Mouse (Mus musculus): ENCODE results near the gene Cntn1. TPM values are rescaled to one million over a fixed set of nuclear protein-coding genes. Genes with fewer than 3 reads are reported as not detected.

The Cntn1 gene
- total and polyA plus RNA-seq, 3 experiments: 0.11 TPM; not detected in 2

- Histone ChIP-seq H3K27me3 (ENCODE audit: insufficient read depth, low read length) (no peaks in the 10 kb centered on the region), H3K4me3 (ENCODE audit: low read depth, low read length) (no peak overlapping the region), H3K9me3 (replicated peaks) (peaks cover 35% of the 10 kb centered on the region), H3K4me1 (ENCODE audit: insufficient read depth, low read depth, low read length) (no peaks in the 10 kb centered on the region), H3K36me3 (replicated peaks) (no peaks in the 10 kb centered on the region)
- DNase-seq (ENCODE audit: low spot score) (no peak), ATAC-seq (ENCODE audit: extremely low read depth, insufficient number of reproducible peaks, low FRiP score, poor library complexity, severe bottlenecking) (no peak)
- TF ChIP-seq POLR2AphosphoS5 (IDR thresholded peaks at IDR 0.05; ENCODE audit: insufficient replicate concordance, low read depth, low read length) (no peak), TAL1 (conservative IDR thresholded peaks at IDR 0.05; ENCODE audit: low read depth, low read length) (no peak), GATA2 (IDR thresholded peaks at IDR 0.05; ENCODE audit: borderline replicate concordance, low read depth, low read length) (no peak), CTCF (IDR thresholded peaks at IDR 0.05; ENCODE audit: low read depth, low read length) (no peak), GATA1 (IDR thresholded peaks at IDR 0.05; ENCODE audit: borderline replicate concordance, low read length) (no peak)
Observed at GRCm38 (mm10) chr15:92048031-92048430, 2.9 kb upstream of the Cntn1 start.

GRCm38 (mm10) chr15:92048531-92048930 is 2.4 kb upstream of the Cntn1 start:
- Histone ChIP-seq H3K36me3 (replicated peaks) (no peaks in the 10 kb centered on the region), H3K9me3 (replicated peaks) (peaks cover 35% of the 10 kb centered on the region), H3K27me3 (ENCODE audit: insufficient read depth, low read length) (no peaks in the 10 kb centered on the region), H3K4me1 (ENCODE audit: insufficient read depth, low read depth, low read length) (no peaks in the 10 kb centered on the region), H3K4me3 (ENCODE audit: low read depth, low read length) (no peak overlapping the region)
- TF ChIP-seq CTCF (IDR thresholded peaks at IDR 0.05; ENCODE audit: low read depth, low read length): no peak
- no peak for TF ChIP-seq GATA1 (IDR thresholded peaks at IDR 0.05; ENCODE audit: borderline replicate concordance, low read length)
- TF ChIP-seq TAL1 (conservative IDR thresholded peaks at IDR 0.05; ENCODE audit: low read depth, low read length): no peak
- TF ChIP-seq POLR2AphosphoS5 (IDR thresholded peaks at IDR 0.05; ENCODE audit: insufficient replicate concordance, low read depth, low read length): no peak
- no peak for TF ChIP-seq GATA2 (IDR thresholded peaks at IDR 0.05; ENCODE audit: borderline replicate concordance, low read depth, low read length)
- DNase-seq (ENCODE audit: low spot score) (no peak), ATAC-seq (ENCODE audit: extremely low read depth, insufficient number of reproducible peaks, low FRiP score, poor library complexity, severe bottlenecking) (no peak)

- H3K36me3 ChIP-seq (replicated peaks): no peaks in the 10 kb centered on the region
- no peak overlapping the region; the same call in 1 of the 2 replicates for H3K4me3 ChIP-seq (ENCODE audit: low read depth, low read length)
- TF ChIP-seq POLR2AphosphoS5 (IDR thresholded peaks at IDR 0.05; ENCODE audit: insufficient replicate concordance, low read depth, low read length) (no peak), CTCF (IDR thresholded peaks at IDR 0.05; ENCODE audit: low read depth, low read length) (no peak), GATA2 (IDR thresholded peaks at IDR 0.05; ENCODE audit: borderline replicate concordance, low read depth, low read length) (no peak), GATA1 (IDR thresholded peaks at IDR 0.05; ENCODE audit: borderline replicate concordance, low read length) (no peak), TAL1 (conservative IDR thresholded peaks at IDR 0.05; ENCODE audit: low read depth, low read length) (no peak)
- no peaks in the 10 kb centered on the region for H3K27me3 ChIP-seq (ENCODE audit: insufficient read depth, low read length)
- H3K4me1 ChIP-seq (ENCODE audit: insufficient read depth, low read depth, low read length): no peaks in the 10 kb centered on the region
- H3K9me3 ChIP-seq (replicated peaks): peaks cover 28% of the 10 kb centered on the region
- DNase-seq (ENCODE audit: low spot score) (no peak), ATAC-seq (ENCODE audit: extremely low read depth, insufficient number of reproducible peaks, low FRiP score, poor library complexity, severe bottlenecking) (no peak)
Observed at GRCm38 (mm10) chr15:92051353-92052132, 578 bp downstream of the Cntn1 start.

- Histone ChIP-seq H3K9me3 (replicated peaks) (peaks cover 24% of the 10 kb centered on the region), H3K4me1 (ENCODE audit: insufficient read depth, low read depth, low read length) (no peaks in the 10 kb centered on the region), H3K36me3 (replicated peaks) (no peaks in the 10 kb centered on the region), H3K27me3 (ENCODE audit: insufficient read depth, low read length) (no peaks in the 10 kb centered on the region), H3K4me3 (ENCODE audit: low read depth, low read length) (no peak overlapping the region)
- TF ChIP-seq GATA2 (IDR thresholded peaks at IDR 0.05; ENCODE audit: borderline replicate concordance, low read depth, low read length) (no peak), TAL1 (conservative IDR thresholded peaks at IDR 0.05; ENCODE audit: low read depth, low read length) (no peak), CTCF (IDR thresholded peaks at IDR 0.05; ENCODE audit: low read depth, low read length) (no peak), POLR2AphosphoS5 (IDR thresholded peaks at IDR 0.05; ENCODE audit: insufficient replicate concordance, low read depth, low read length) (no peak), GATA1 (IDR thresholded peaks at IDR 0.05; ENCODE audit: borderline replicate concordance, low read length) (no peak)
- ATAC-seq (ENCODE audit: extremely low read depth, insufficient number of reproducible peaks, low FRiP score, poor library complexity, severe bottlenecking) (no peak), DNase-seq (ENCODE audit: low spot score) (no peak)
Observed at GRCm38 (mm10) chr15:92052133-92052463, 1.1 kb downstream of the Cntn1 start.

GRCm38 (mm10) chr15:92057553-92057952 is 6.6 kb downstream of the Cntn1 start:
- Histone ChIP-seq H3K36me3 (replicated peaks) (no peaks in the 10 kb centered on the region), H3K4me3 (ENCODE audit: low read depth, low read length) (no peak overlapping the region), H3K4me1 (ENCODE audit: insufficient read depth, low read depth, low read length) (no peaks in the 10 kb centered on the region), H3K9me3 (replicated peaks) (peaks cover 8% of the 10 kb centered on the region; the same call in 1 of the 2 replicates), H3K27me3 (ENCODE audit: insufficient read depth, low read length) (no peaks in the 10 kb centered on the region)
- ATAC-seq (ENCODE audit: extremely low read depth, insufficient number of reproducible peaks, low FRiP score, poor library complexity, severe bottlenecking) (no peak), DNase-seq (ENCODE audit: low spot score) (no peak)
- TF ChIP-seq GATA2 (IDR thresholded peaks at IDR 0.05; ENCODE audit: borderline replicate concordance, low read depth, low read length) (no peak), GATA1 (IDR thresholded peaks at IDR 0.05; ENCODE audit: borderline replicate concordance, low read length) (no peak), CTCF (IDR thresholded peaks at IDR 0.05; ENCODE audit: low read depth, low read length) (no peak), TAL1 (conservative IDR thresholded peaks at IDR 0.05; ENCODE audit: low read depth, low read length) (no peak), POLR2AphosphoS5 (IDR thresholded peaks at IDR 0.05; ENCODE audit: insufficient replicate concordance, low read depth, low read length) (no peak)

GRCm38 (mm10) chr15:92060986-92061385 is 10.0 kb downstream of the Cntn1 start:
- TF ChIP-seq GATA2 (IDR thresholded peaks at IDR 0.05; ENCODE audit: borderline replicate concordance, low read depth, low read length): no peak
- no peak for TF ChIP-seq TAL1 (conservative IDR thresholded peaks at IDR 0.05; ENCODE audit: low read depth, low read length)
- no peak for TF ChIP-seq POLR2AphosphoS5 (IDR thresholded peaks at IDR 0.05; ENCODE audit: insufficient replicate concordance, low read depth, low read length)
- no peak for TF ChIP-seq CTCF (IDR thresholded peaks at IDR 0.05; ENCODE audit: low read depth, low read length)
- TF ChIP-seq GATA1 (IDR thresholded peaks at IDR 0.05; ENCODE audit: borderline replicate concordance, low read length): no peak
- Histone ChIP-seq H3K9me3 (replicated peaks) (peaks cover 11% of the 10 kb centered on the region; the same call in 1 of the 2 replicates), H3K4me3 (ENCODE audit: low read depth, low read length) (no peak overlapping the region), H3K4me1 (ENCODE audit: insufficient read depth, low read depth, low read length) (no peaks in the 10 kb centered on the region), H3K27me3 (ENCODE audit: insufficient read depth, low read length) (no peaks in the 10 kb centered on the region), H3K36me3 (replicated peaks) (no peaks in the 10 kb centered on the region)
- ATAC-seq (ENCODE audit: extremely low read depth, insufficient number of reproducible peaks, low FRiP score, poor library complexity, severe bottlenecking) (no peak), DNase-seq (ENCODE audit: low spot score) (no peak)

Measured in G1E (cell line).